Mouse (Mus musculus): ENCODE results near the gene Hs6st2. TPM values are rescaled to one million over a fixed set of nuclear protein-coding genes. Genes with fewer than 3 reads are reported as not detected.

Hs6st2 gene
- total and polyA plus RNA-seq, 2 experiments from 2014 or later: 39.4 to 45.2 TPM

- DNase-seq (ENCODE audit: low spot score): no peak
- no peaks in the 10 kb centered on the region for H3K36me3 ChIP-seq (ENCODE audit: insufficient read depth, low read length)
Measured at GRCm38 (mm10) chrX:51537082-51537481, 144.6 kb downstream of the Hs6st2 start.

GRCm38 (mm10) chrX:51535226-51535625 lies 146.4 kb downstream of the Hs6st2 start:
- Histone ChIP-seq H3K9me3 (ENCODE audit: low read length) (no peaks in the 10 kb centered on the region), H3K4me2 (ENCODE audit: low read depth, low read length, poor library complexity, severe bottlenecking) (no peak overlapping the region), H3K4me1 (ENCODE audit: insufficient read depth, low read length) (no peaks in the 10 kb centered on the region), H3K36me3 (ENCODE audit: insufficient read depth, low read length) (no peaks in the 10 kb centered on the region), H3K27me3 (ENCODE audit: insufficient read depth, low read length) (no peaks in the 10 kb centered on the region), H3K9ac (replicated peaks; ENCODE audit: low read length, poor library complexity, severe bottlenecking) (no peak overlapping the region), H3K4me3 (ENCODE audit: low read depth, low read length) (no peak overlapping the region), H3K27ac (ENCODE audit: low read depth, low read length) (no peak overlapping the region)
- DNase-seq (ENCODE audit: low spot score) (no peak), ATAC-seq (ENCODE audit: low FRiP score) (no peak)
- 88% methylated on average over 6 of the region's 6 CpGs for WGBS
- no peak for TF ChIP-seq CTCF (IDR thresholded peaks at IDR 0.05)

More at GRCm38 (mm10) chrX:51537082-51537481, 144.6 kb downstream of the Hs6st2 start:
- H3K9me3 ChIP-seq (ENCODE audit: low read length): no peaks in the 10 kb centered on the region
- no peak overlapping the region for H3K4me3 ChIP-seq (ENCODE audit: low read depth, low read length)
- no peak for TF ChIP-seq CTCF (IDR thresholded peaks at IDR 0.05)
- WGBS: 98% methylated on average over 3 of the region's 3 CpGs
- H3K27me3 ChIP-seq (ENCODE audit: insufficient read depth, low read length): no peaks in the 10 kb centered on the region
- no peak overlapping the region for H3K4me2 ChIP-seq (ENCODE audit: low read depth, low read length, poor library complexity, severe bottlenecking)
- H3K9ac ChIP-seq (replicated peaks; ENCODE audit: low read length, poor library complexity, severe bottlenecking): no peak overlapping the region
- no peak overlapping the region for H3K27ac ChIP-seq (ENCODE audit: low read depth, low read length)
- ATAC-seq (ENCODE audit: low FRiP score): no peak
- no peaks in the 10 kb centered on the region for H3K4me1 ChIP-seq (ENCODE audit: insufficient read depth, low read length)

GRCm38 (mm10) chrX:51531136-51531535 lies 150.5 kb downstream of the Hs6st2 start:
- no peak for TF ChIP-seq CTCF (IDR thresholded peaks at IDR 0.05)
- 74% methylated on average over 1 of the region's 1 CpGs for WGBS
- Histone ChIP-seq H3K36me3 (ENCODE audit: insufficient read depth, low read length) (no peaks in the 10 kb centered on the region), H3K4me1 (ENCODE audit: insufficient read depth, low read length) (no peaks in the 10 kb centered on the region), H3K27ac (ENCODE audit: low read depth, low read length) (no peak overlapping the region), H3K27me3 (ENCODE audit: insufficient read depth, low read length) (no peaks in the 10 kb centered on the region), H3K9ac (replicated peaks; ENCODE audit: low read length, poor library complexity, severe bottlenecking) (no peak overlapping the region), H3K9me3 (ENCODE audit: low read length) (no peaks in the 10 kb centered on the region), H3K4me3 (ENCODE audit: low read depth, low read length) (no peak overlapping the region), H3K4me2 (ENCODE audit: low read depth, low read length, poor library complexity, severe bottlenecking) (no peak overlapping the region)
- ATAC-seq (ENCODE audit: low FRiP score) (no peak), DNase-seq (ENCODE audit: low spot score) (no peak)

GRCm38 (mm10) chrX:51528601-51529000 lies 153.1 kb downstream of the Hs6st2 start:
- Histone ChIP-seq H3K9me3 (ENCODE audit: low read length) (no peaks in the 10 kb centered on the region), H3K4me3 (ENCODE audit: low read depth, low read length) (no peak overlapping the region), H3K4me2 (ENCODE audit: low read depth, low read length, poor library complexity, severe bottlenecking) (no peak overlapping the region), H3K36me3 (ENCODE audit: insufficient read depth, low read length) (no peaks in the 10 kb centered on the region), H3K27me3 (ENCODE audit: insufficient read depth, low read length) (no peaks in the 10 kb centered on the region), H3K4me1 (ENCODE audit: insufficient read depth, low read length) (no peaks in the 10 kb centered on the region), H3K9ac (replicated peaks; ENCODE audit: low read length, poor library complexity, severe bottlenecking) (no peak overlapping the region), H3K27ac (ENCODE audit: low read depth, low read length) (no peak overlapping the region)
- no peak for TF ChIP-seq CTCF (IDR thresholded peaks at IDR 0.05)
- no peak for DNase-seq (ENCODE audit: low spot score)
- ATAC-seq (ENCODE audit: low FRiP score): no peak

- no peaks in the 10 kb centered on the region for H3K9me3 ChIP-seq (ENCODE audit: low read length)
- H3K4me3 ChIP-seq (ENCODE audit: low read depth, low read length): no peak overlapping the region
- H3K36me3 ChIP-seq (ENCODE audit: insufficient read depth, low read length): no peaks in the 10 kb centered on the region
- TF ChIP-seq CTCF (IDR thresholded peaks at IDR 0.05): no peak
- ATAC-seq (ENCODE audit: low FRiP score) (no peak), DNase-seq (ENCODE audit: low spot score) (no peak)
- no peaks in the 10 kb centered on the region for H3K4me1 ChIP-seq (ENCODE audit: insufficient read depth, low read length)
- no peaks in the 10 kb centered on the region for H3K27me3 ChIP-seq (ENCODE audit: insufficient read depth, low read length)
- WGBS: 19% methylated on average over 1 of the region's 1 CpGs
- H3K27ac ChIP-seq (ENCODE audit: low read depth, low read length): no peak overlapping the region
- no peak overlapping the region for H3K9ac ChIP-seq (replicated peaks; ENCODE audit: low read length, poor library complexity, severe bottlenecking)
- H3K4me2 ChIP-seq (ENCODE audit: low read depth, low read length, poor library complexity, severe bottlenecking): no peak overlapping the region
Measured at GRCm38 (mm10) chrX:51514831-51515230, 166.8 kb downstream of the Hs6st2 start.

- H3K4me1 ChIP-seq (ENCODE audit: insufficient read depth, low read length): no peaks in the 10 kb centered on the region
- ATAC-seq (ENCODE audit: low FRiP score) (no peak), DNase-seq (ENCODE audit: low spot score) (no peak)
- H3K4me2 ChIP-seq (ENCODE audit: low read depth, low read length, poor library complexity, severe bottlenecking): no peak overlapping the region
- H3K9me3 ChIP-seq (ENCODE audit: low read length): no peaks in the 10 kb centered on the region
- H3K9ac ChIP-seq (replicated peaks; ENCODE audit: low read length, poor library complexity, severe bottlenecking): no peak overlapping the region
- no peaks in the 10 kb centered on the region for H3K27me3 ChIP-seq (ENCODE audit: insufficient read depth, low read length)
- no peak overlapping the region for H3K4me3 ChIP-seq (ENCODE audit: low read depth, low read length)
- no peak for TF ChIP-seq CTCF (IDR thresholded peaks at IDR 0.05)
- 64% methylated on average over 4 of the region's 4 CpGs for WGBS
- no peaks in the 10 kb centered on the region for H3K36me3 ChIP-seq (ENCODE audit: insufficient read depth, low read length)
- no peak overlapping the region for H3K27ac ChIP-seq (ENCODE audit: low read depth, low read length)
Measured at GRCm38 (mm10) chrX:51506526-51506925, 175.1 kb downstream of the Hs6st2 start.

Measured in midbrain, postnatal 0 days (tissue).